In the genomic region with DNA sequence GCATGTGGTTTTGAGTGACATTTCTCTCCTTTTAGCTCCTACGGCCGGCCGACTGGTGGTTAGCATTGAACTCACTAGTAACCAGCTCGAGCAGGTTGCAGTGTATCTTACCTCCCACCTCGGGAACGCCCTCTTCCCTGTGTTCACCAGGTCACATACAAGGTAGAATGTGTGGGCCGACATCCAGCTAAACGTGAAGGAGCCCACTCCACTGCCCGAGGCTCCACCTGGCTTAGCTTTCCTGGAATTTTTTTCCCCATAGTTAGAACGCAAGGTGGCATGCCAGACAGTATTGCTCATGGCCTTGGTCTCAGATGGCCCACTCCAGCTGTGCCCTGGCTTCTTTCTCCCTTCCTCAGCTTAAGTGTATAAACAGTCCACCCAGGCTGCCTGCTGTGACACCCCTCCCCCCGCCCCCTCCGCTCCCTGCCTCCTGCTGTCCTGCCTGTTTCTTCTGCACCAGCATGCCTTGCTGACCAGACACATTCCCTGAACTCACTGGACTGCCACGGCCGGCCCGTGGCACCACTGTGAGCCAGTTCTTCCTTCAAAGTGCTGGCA, we compare ENCODE assay signal across 11 mouse cellular contexts. TPM values are rescaled to one million over a fixed set of nuclear protein-coding genes. Genes with fewer than 3 reads are reported as not detected.
A peak's percentile ranks its signal among the peaks of the same experiment; 100 is the strongest.
DNase-seq lines count a peak whose midpoint lies in the region; ATAC-seq and TF ChIP-seq lines count a peak whose summit lies in the region.
"Had no signal": no experiment of that assay in that cellular context is flagged by ENCODE, and none has a peak within 500 bp of the region (broad histone marks: within the 10 kb centered on the region; RNA-seq: fewer than 3 reads in every experiment).

No protein-coding gene starts in this region.

- no peak for DNase-seq in gastrocnemius, adult 2 months
- no peak for DNase-seq in gastrocnemius, postnatal 25 days
- DNase-seq in midbrain, postnatal 0 days (ENCODE audit: low spot score) = no peak
- peak; percentile 79 to 90 for DNase-seq in kidney, postnatal 36 days
- DNase-seq in yolk sac, embryonic 10.5 days (ENCODE audit: low spot score) = peak; percentile 62
- DNase-seq in layer of hippocampus, adult 8-10 months (ENCODE audit: low spot score in 2 of 2) = no peak
- DNase-seq in frontal cortex, postnatal 25 days (ENCODE audit: low spot score in 2 of 2) = no peak
- DNase-seq: cerebellum, postnatal 14 days had no signal

- intact Hi-C loops in gastrocnemius, adult 2 months (cut with DNase I) = no loop called here

- H3K9me3 ChIP-seq in midbrain, embryonic 13.5 days = no peaks in the 10 kb centered on the region
- H3K9me3 ChIP-seq in midbrain, postnatal 0 days (ENCODE audit: low read length) = no peaks in the 10 kb centered on the region
- H3K9me3 ChIP-seq: liver, embryonic 12.5 days; midbrain, embryonic 12.5 days had no signal

- H3K9ac ChIP-seq in midbrain, embryonic 13.5 days (replicated peaks) = no peak overlapping the region
- H3K9ac ChIP-seq in midbrain, postnatal 0 days (replicated peaks; ENCODE audit: low read length, poor library complexity, severe bottlenecking) = no peak overlapping the region
- H3K9ac ChIP-seq: liver, embryonic 12.5 days; midbrain, embryonic 12.5 days had no signal

- 54% methylated on average over 15 of the region's 15 CpGs for WGBS in midbrain, embryonic 13.5 days
- WGBS in midbrain, postnatal 0 days = 57% methylated on average over 15 of the region's 15 CpGs

- no peak overlapping the region for H3K4me3 ChIP-seq in gastrocnemius, adult 2 months
- no peak overlapping the region for H3K4me3 ChIP-seq in midbrain, embryonic 13.5 days (replicated peaks)
- no peak overlapping the region for H3K4me3 ChIP-seq in midbrain, postnatal 0 days (ENCODE audit: low read depth, low read length)
- H3K4me3 ChIP-seq: liver, embryonic 12.5 days; midbrain, embryonic 12.5 days had no signal

- ATAC-seq in midbrain, embryonic 13.5 days = 0 out of 2 replicates have a peak, but pooled peaks have one; percentile 40
- no peak for ATAC-seq in midbrain, postnatal 0 days (ENCODE audit: low FRiP score)
- ATAC-seq: liver, embryonic 12.5 days had no signal

- peak overlapping the region; percentile 35 for H3K27ac ChIP-seq in gastrocnemius, adult 2 months
- no peak overlapping the region for H3K27ac ChIP-seq in midbrain, embryonic 13.5 days
- H3K27ac ChIP-seq in midbrain, postnatal 0 days (ENCODE audit: low read depth, low read length) = no peak overlapping the region
- H3K27ac ChIP-seq: liver, embryonic 12.5 days; midbrain, embryonic 12.5 days had no signal

- no peak overlapping the region for H3K4me2 ChIP-seq in midbrain, embryonic 13.5 days (replicated peaks)
- no peak overlapping the region for H3K4me2 ChIP-seq in midbrain, postnatal 0 days (ENCODE audit: low read depth, low read length, poor library complexity, severe bottlenecking)
- H3K4me2 ChIP-seq: liver, embryonic 12.5 days; midbrain, embryonic 12.5 days had no signal

- H3K4me1 ChIP-seq in midbrain, embryonic 13.5 days (replicated peaks) = peaks cover 13% of the 10 kb centered on the region
- no peaks in the 10 kb centered on the region for H3K4me1 ChIP-seq in midbrain, postnatal 0 days (ENCODE audit: insufficient read depth, low read length)
- H3K4me1 ChIP-seq: liver, embryonic 12.5 days had no signal

- no peaks in the 10 kb centered on the region for H3K36me3 ChIP-seq in midbrain, embryonic 13.5 days
- H3K36me3 ChIP-seq in midbrain, postnatal 0 days (ENCODE audit: insufficient read depth, low read length) = no peaks in the 10 kb centered on the region
- H3K36me3 ChIP-seq: liver, embryonic 12.5 days; midbrain, embryonic 12.5 days had no signal

- no peak for TF ChIP-seq CTCF in gastrocnemius, adult 2 months (IDR thresholded peaks at IDR 0.05)
- no peak for TF ChIP-seq CTCF in midbrain, postnatal 0 days (IDR thresholded peaks at IDR 0.05)

- H3K27me3 ChIP-seq in midbrain, embryonic 13.5 days = no peaks in the 10 kb centered on the region
- H3K27me3 ChIP-seq in midbrain, postnatal 0 days (ENCODE audit: insufficient read depth, low read length) = no peaks in the 10 kb centered on the region
- H3K27me3 ChIP-seq: liver, embryonic 12.5 days; midbrain, embryonic 12.5 days had no signal

RNA-seq across cellular contexts. Expression of a gene that starts 33.7 kb away (rescaled TPM):
- 100 to 1,000 TPM; 170 to 181 TPM for total RNA-seq in gastrocnemius, adult 2 months (2021)
- 100 to 1,000 TPM in 1 of 2 experiments, 10 to 100 TPM in 1; 77.9 to 145 TPM for total RNA-seq in gastrocnemius, postnatal 25 days (2021)
- 6.8 TPM in 2 replicates for polyA plus RNA-seq in midbrain, embryonic 13.5 days (2015; fragmentation: Nextera tagmentation; extraction: Ambion mirVana)
- 29.0 and 44.6 TPM in 2 replicates for total RNA-seq in midbrain, postnatal 0 days (2014; rRNA removed)
- polyA plus RNA-seq in midbrain, postnatal 0 days (2015; fragmentation: Nextera tagmentation; extraction: Ambion mirVana) = 21.9 and 28.0 TPM in 2 replicates
- 10 to 100 TPM; 33.9 to 36.7 (median 35.5) TPM for total RNA-seq in layer of hippocampus, adult 8-10 months (2022)

Comparison
In these comparisons a context has a peak if more than half of its experiments do, and no peak if none do; other contexts are left out.
1. DNase-seq: peak in kidney, postnatal 36 days (2 of 2) and yolk sac, embryonic 10.5 days (single experiment); none in gastrocnemius, adult 2 months (single experiment), gastrocnemius, postnatal 25 days (single experiment), midbrain, postnatal 0 days (single experiment), layer of hippocampus, adult 8-10 months (0 of 2) and frontal cortex, postnatal 25 days (0 of 2).